Mouse (Mus musculus) neural tube, embryonic 15.5 days (tissue): ENCODE data around the gene Hmcn1. TPM values are rescaled to one million over a fixed set of nuclear protein-coding genes. Genes with fewer than 3 reads are reported as not detected.

ENCODE experiments used
- ATAC-seq: fragments of 200-750 bp; cut with Nextera tagmentation; 2 replicates; pipeline ENCODE4 v1.8.0; 2017; ENCODE audit warnings: mild to moderate bottlenecking, moderate TSS enrichment, moderate library complexity; ENCODE audit not compliant: low FRiP score
- H3K27ac ChIP-seq: fragments of 300-500 bp; sonication (generic); replicated peaks from 2 replicates; pipeline ENCODE4 v1.5.1; 2015; ENCODE audit warnings: mild to moderate bottlenecking, inconsistent platforms
- H3K27me3 ChIP-seq: fragments of 300-500 bp; sonication (generic); replicated peaks from 2 replicates; pipeline ENCODE4 v1.6.1; 2015; ENCODE audit warnings: inconsistent platforms
- H3K36me3 ChIP-seq: fragments of 300-500 bp; sonication (generic); 2 replicates; pipeline ENCODE4 v1.6.1; 2015; ENCODE audit warnings: inconsistent platforms
- H3K4me1 ChIP-seq: fragments of 300-500 bp; sonication (generic); 2 replicates; pipeline ENCODE4 v1.6.1; 2015; ENCODE audit warnings: inconsistent platforms
- H3K4me2 ChIP-seq: fragments of 300-500 bp; sonication (generic); 2 replicates; pipeline ENCODE4 v1.6.1; 2015; ENCODE audit warnings: inconsistent platforms, mild to moderate bottlenecking, moderate library complexity
- H3K4me3 ChIP-seq: fragments of 300-500 bp; sonication (generic); replicated peaks from 2 replicates; pipeline ENCODE4 v1.5.1; 2015; ENCODE audit warnings: mild to moderate bottlenecking, inconsistent platforms
- H3K9ac ChIP-seq: fragments of 300-500 bp; sonication (generic); replicated peaks from 2 replicates; pipeline ENCODE4 v1.6.1; 2015; ENCODE audit warnings: mild to moderate bottlenecking, inconsistent platforms
- H3K9me3 ChIP-seq: fragments of 300-500 bp; sonication (generic); replicated peaks from 2 replicates; pipeline ENCODE4 v1.6.1; 2016; ENCODE audit warnings: inconsistent platforms
- WGBS: fragments of 180-500 bp; shearing (Covaris S2); methylation state at CpG from one replicate; pipeline ENCODE4 v1.1.7; 2015; ENCODE audit warnings: mixed read lengths; 5-methylcytosine and 5-hydroxymethylcytosine counted together
- polyA plus RNA-seq: library from polyadenylated mRNA; unstranded; fragments of >200 nt; fragmentation: Nextera tagmentation; extraction: Ambion mirVana; gene quantifications from 2 replicates; pipeline ENCODE4 v1.2.1, GENCODE M21; 2015

Hmcn1 gene
- 2.4 and 2.6 TPM in 2 replicates for polyA plus RNA-seq

DNA sequence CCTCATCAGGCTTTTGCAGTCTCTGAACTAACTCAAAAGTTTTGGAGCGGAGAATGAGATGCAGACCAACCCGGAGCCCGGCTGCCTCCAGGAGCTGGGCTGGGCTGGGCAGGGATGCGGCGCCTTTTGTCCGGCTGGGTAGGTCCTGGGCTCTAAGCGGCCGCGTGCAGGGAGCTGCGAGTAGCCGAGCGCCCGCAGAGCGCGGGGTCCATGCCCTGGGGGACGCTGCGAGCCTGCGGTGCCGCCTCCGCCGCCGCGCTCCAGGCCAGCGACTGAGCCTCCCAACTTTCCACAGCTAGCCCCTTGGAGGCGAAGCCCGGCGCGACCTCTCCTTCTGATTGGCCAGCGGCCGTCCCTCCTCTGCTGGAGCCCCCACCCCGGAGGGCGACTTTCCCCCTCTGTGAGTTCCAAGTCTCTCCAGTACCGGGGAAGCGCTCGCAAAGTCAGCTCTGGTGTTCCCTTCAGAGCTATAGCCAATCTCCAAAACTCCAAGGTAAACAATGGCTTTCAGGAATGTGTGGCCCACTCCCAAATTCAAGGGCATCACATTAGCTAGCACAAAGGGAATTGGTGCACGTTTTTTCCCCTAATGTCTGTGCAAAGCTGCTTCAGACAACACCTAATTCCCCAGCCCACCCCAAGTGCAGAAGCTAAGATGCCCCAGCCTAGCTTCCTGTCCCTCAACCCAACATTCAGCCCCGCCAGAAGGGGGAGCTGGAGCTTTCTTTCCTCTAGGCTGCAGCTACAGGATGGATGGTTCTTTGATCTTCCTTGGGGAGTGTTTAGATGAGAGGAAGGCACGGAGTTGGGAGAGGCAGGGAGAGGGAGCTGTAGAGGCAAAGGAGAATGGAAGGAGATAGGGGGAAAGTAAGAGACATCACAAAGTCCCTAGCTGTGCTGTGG lies at the start of gene Hmcn1:
TSS of gene Hmcn1 (minus strand) at position 274 of the 903 bp plus-strand sequence.
- H3K9me3 ChIP-seq, result no peaks in the 10 kb centered on the region
- H3K36me3 ChIP-seq, result no peaks in the 10 kb centered on the region
- H3K27me3 ChIP-seq, result 0 out of 2 replicates have a peak, but pooled peaks cover 5% of the 10 kb centered on the region
- H3K4me3 ChIP-seq, result peak within 1 kb of the TSS; percentile 51
- peak within 1 kb of the TSS; percentile 99 for H3K4me2 ChIP-seq
- H3K27ac ChIP-seq, result no peak within 1 kb of the TSS; the same call in 1 of the 2 replicates
- peak within 1 kb of the TSS; percentile 43 for H3K9ac ChIP-seq
- H3K4me1 ChIP-seq, result peaks cover 23% of the 10 kb centered on the region
- WGBS, result under 1% methylated on average over 38 of the region's 38 CpGs
- peak; percentile 84 for ATAC-seq

- no peak for ATAC-seq
- H3K9ac ChIP-seq, result no peak overlapping the region
- no peaks in the 10 kb centered on the region for H3K27me3 ChIP-seq
- no peak overlapping the region for H3K4me3 ChIP-seq
- 51% methylated on average over 18 of the region's 18 CpGs for WGBS
- 0 out of 2 replicates have a peak overlapping the region, but pooled peaks have one; percentile 5 for H3K4me2 ChIP-seq
- no peaks in the 10 kb centered on the region for H3K9me3 ChIP-seq
- H3K36me3 ChIP-seq, result no peaks in the 10 kb centered on the region
- H3K4me1 ChIP-seq, result no peaks in the 10 kb centered on the region
- H3K27ac ChIP-seq, result no peak overlapping the region
These were observed 47.9 kb upstream of the Hmcn1 start for GRCm38 (mm10) chr1:151040945-151041649.

- no peaks in the 10 kb centered on the region for H3K4me1 ChIP-seq
- no peaks in the 10 kb centered on the region for H3K9me3 ChIP-seq
- 66% methylated on average over 7 of the region's 7 CpGs for WGBS
- H3K9ac ChIP-seq, result no peak overlapping the region
- H3K4me3 ChIP-seq, result no peak overlapping the region
- H3K4me2 ChIP-seq, result no peak overlapping the region
- ATAC-seq, result no peak
- H3K36me3 ChIP-seq, result no peaks in the 10 kb centered on the region
- no peak overlapping the region for H3K27ac ChIP-seq
- no peaks in the 10 kb centered on the region for H3K27me3 ChIP-seq
These were observed 47.1 kb upstream of the Hmcn1 start for GRCm38 (mm10) chr1:151040290-151040689.

DNA sequence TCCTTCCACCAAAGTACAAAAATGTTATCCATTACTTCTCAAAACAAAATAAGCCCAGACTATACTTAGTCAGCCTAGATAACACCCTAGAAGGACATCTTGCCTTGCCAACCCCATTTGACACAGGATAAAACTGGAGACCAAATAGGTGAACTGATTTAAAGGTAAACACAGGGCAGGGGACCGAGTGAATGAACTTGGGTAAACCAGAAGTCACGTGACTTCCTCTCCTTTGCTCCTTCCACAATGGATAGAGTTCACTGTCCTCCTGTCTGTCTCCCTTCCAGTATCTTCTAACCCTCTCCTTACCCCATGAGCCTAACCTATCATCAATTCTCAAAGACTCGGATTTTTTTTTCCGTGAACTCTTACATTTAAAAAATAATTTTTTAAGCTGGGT lies 46.0 kb upstream of the Hmcn1 start:
- Histone ChIP-seq H3K27ac (no peak overlapping the region), H3K36me3 (no peaks in the 10 kb centered on the region), H3K9me3 (no peaks in the 10 kb centered on the region), H3K4me3 (no peak overlapping the region), H3K27me3 (no peaks in the 10 kb centered on the region), H3K9ac (no peak overlapping the region), H3K4me2 (no peak overlapping the region), H3K4me1 (no peaks in the 10 kb centered on the region)
- WGBS, result 78% methylated on average over 4 of the region's 4 CpGs
- ATAC-seq, result no peak

- H3K4me1 ChIP-seq, result no peaks in the 10 kb centered on the region
- ATAC-seq, result no peak
- no peak overlapping the region for H3K4me3 ChIP-seq
- no peaks in the 10 kb centered on the region for H3K27me3 ChIP-seq
- no peaks in the 10 kb centered on the region for H3K36me3 ChIP-seq
- no peak overlapping the region for H3K4me2 ChIP-seq
- H3K9me3 ChIP-seq, result no peaks in the 10 kb centered on the region
- no peak overlapping the region for H3K9ac ChIP-seq
- 19% methylated on average over 8 of the region's 8 CpGs for WGBS
- H3K27ac ChIP-seq, result no peak overlapping the region
These were observed 45.3 kb upstream of the Hmcn1 start for GRCm38 (mm10) chr1:151038566-151038965.

GRCm38 (mm10) chr1:151036405-151036985 lies 43.3 kb upstream of the Hmcn1 start:
- WGBS, result 80% methylated on average over 15 of the region's 15 CpGs
- Histone ChIP-seq H3K4me1 (no peaks in the 10 kb centered on the region), H3K36me3 (no peaks in the 10 kb centered on the region), H3K9me3 (no peaks in the 10 kb centered on the region), H3K27me3 (no peaks in the 10 kb centered on the region), H3K4me2 (no peak overlapping the region), H3K4me3 (no peak overlapping the region), H3K27ac (no peak overlapping the region), H3K9ac (no peak overlapping the region)
- ATAC-seq, result no peak

GRCm38 (mm10) chr1:151035766-151036165 lies 42.5 kb upstream of the Hmcn1 start:
- H3K4me2 ChIP-seq, result no peak overlapping the region
- ATAC-seq, result no peak
- no peaks in the 10 kb centered on the region for H3K36me3 ChIP-seq
- no peaks in the 10 kb centered on the region for H3K9me3 ChIP-seq
- WGBS, result 86% methylated on average over 3 of the region's 3 CpGs
- no peak overlapping the region for H3K4me3 ChIP-seq
- H3K4me1 ChIP-seq, result no peaks in the 10 kb centered on the region
- no peak overlapping the region for H3K9ac ChIP-seq
- H3K27ac ChIP-seq, result no peak overlapping the region
- no peaks in the 10 kb centered on the region for H3K27me3 ChIP-seq

DNA sequence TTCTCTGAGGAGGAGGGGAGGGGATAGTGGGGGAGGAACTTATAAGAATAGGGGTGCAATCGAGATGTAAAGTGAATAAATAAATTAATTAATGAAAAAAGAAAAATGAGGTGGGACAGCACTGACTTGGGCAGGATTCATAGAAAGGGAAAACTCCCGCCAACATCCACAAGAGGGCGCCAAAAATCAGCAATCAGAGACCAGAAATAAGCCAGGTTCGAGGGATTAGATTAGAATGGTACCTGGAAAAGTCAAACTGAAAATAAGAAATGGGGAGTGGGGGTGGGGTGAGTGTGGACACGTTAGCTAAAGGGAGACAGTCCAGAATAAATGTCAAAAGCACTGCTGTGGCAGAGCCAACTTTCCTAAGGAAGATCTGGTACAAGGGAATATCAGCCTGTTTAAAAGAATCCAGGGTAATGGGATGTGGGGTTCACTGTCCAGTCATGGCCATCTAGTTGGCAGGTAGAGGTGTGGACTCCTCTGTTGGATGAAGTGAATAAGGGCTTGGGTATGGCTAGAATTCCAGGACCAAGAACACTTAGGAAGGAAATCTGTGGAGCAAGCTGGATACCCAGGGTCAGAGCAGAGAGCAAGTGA lies 41.9 kb upstream of the Hmcn1 start:
- Histone ChIP-seq H3K9me3 (no peaks in the 10 kb centered on the region), H3K4me1 (no peaks in the 10 kb centered on the region), H3K36me3 (no peaks in the 10 kb centered on the region), H3K27ac (no peak overlapping the region), H3K4me3 (no peak overlapping the region), H3K4me2 (no peak overlapping the region), H3K9ac (no peak overlapping the region), H3K27me3 (no peaks in the 10 kb centered on the region)
- WGBS, result under 1% methylated on average over 5 of the region's 5 CpGs
- ATAC-seq, result peak; percentile 45; the same call in 1 of the 2 replicates

GRCm38 (mm10) chr1:151033291-151033690 lies 40.1 kb upstream of the Hmcn1 start:
- H3K9me3 ChIP-seq, result no peaks in the 10 kb centered on the region
- no peaks in the 10 kb centered on the region for H3K27me3 ChIP-seq
- no peaks in the 10 kb centered on the region for H3K4me1 ChIP-seq
- H3K4me2 ChIP-seq, result no peak overlapping the region
- H3K4me3 ChIP-seq, result no peak overlapping the region
- H3K9ac ChIP-seq, result no peak overlapping the region
- H3K27ac ChIP-seq, result no peak overlapping the region
- ATAC-seq, result no peak
- no peaks in the 10 kb centered on the region for H3K36me3 ChIP-seq

DNA sequence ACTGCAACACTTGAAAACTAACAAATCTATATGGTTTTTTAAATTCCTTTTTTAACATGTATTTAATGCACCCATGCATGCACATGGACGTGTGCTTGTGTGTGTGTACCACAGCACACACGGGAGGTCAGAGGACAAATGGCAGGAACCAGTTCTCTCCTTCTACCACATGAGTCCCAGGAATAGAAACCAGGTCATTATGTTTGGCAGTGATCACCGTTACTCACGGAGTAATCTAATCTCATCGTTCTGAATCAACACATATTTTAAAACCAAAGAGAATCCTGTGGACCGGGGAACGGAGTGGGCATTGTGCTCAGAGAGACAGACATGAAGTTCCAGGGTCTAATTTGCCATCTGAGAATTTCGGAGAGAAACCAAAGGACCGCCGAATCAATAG lies 38.3 kb upstream of the Hmcn1 start:
- H3K27me3 ChIP-seq, result no peaks in the 10 kb centered on the region
- H3K36me3 ChIP-seq, result no peaks in the 10 kb centered on the region
- WGBS, result 87% methylated on average over 10 of the region's 10 CpGs
- no peak overlapping the region for H3K4me2 ChIP-seq
- ATAC-seq, result no peak
- H3K9me3 ChIP-seq, result no peaks in the 10 kb centered on the region
- no peak overlapping the region for H3K9ac ChIP-seq
- no peak overlapping the region for H3K4me3 ChIP-seq
- H3K27ac ChIP-seq, result no peak overlapping the region
- H3K4me1 ChIP-seq, result no peaks in the 10 kb centered on the region

DNA sequence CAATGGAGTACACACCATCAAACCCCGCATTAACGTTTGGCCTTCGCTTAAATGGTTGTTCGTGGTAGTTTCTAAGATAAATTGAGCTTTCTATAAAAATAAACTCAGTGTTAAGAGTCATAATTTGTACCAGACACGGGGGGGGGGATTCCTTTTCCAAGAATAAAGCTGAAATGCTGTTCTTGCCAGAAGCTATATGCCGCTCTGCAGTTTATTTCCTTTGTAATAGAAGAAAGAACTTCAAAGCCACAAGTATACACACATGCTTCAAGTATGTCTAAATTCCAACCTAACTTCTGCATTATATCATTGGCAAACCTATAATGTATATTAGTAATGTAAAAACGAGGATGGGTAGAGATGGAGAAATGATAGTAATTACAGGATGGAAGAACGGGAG lies 37.9 kb upstream of the Hmcn1 start:
- Histone ChIP-seq H3K27me3 (no peaks in the 10 kb centered on the region), H3K9me3 (no peaks in the 10 kb centered on the region), H3K9ac (no peak overlapping the region), H3K36me3 (no peaks in the 10 kb centered on the region), H3K4me3 (no peak overlapping the region), H3K27ac (no peak overlapping the region), H3K4me1 (no peaks in the 10 kb centered on the region), H3K4me2 (no peak overlapping the region)
- 77% methylated on average over 8 of the region's 8 CpGs for WGBS
- ATAC-seq, result no peak
